Mouse (Mus musculus): ENCODE measurements at regions not wholly inside any gene's neighbourhood (a gene's known extent, or its start where the extent isn't known, plus 50 kb on each side); places are given as distances from the start of the nearest gene placed in this dataset.

DNA sequence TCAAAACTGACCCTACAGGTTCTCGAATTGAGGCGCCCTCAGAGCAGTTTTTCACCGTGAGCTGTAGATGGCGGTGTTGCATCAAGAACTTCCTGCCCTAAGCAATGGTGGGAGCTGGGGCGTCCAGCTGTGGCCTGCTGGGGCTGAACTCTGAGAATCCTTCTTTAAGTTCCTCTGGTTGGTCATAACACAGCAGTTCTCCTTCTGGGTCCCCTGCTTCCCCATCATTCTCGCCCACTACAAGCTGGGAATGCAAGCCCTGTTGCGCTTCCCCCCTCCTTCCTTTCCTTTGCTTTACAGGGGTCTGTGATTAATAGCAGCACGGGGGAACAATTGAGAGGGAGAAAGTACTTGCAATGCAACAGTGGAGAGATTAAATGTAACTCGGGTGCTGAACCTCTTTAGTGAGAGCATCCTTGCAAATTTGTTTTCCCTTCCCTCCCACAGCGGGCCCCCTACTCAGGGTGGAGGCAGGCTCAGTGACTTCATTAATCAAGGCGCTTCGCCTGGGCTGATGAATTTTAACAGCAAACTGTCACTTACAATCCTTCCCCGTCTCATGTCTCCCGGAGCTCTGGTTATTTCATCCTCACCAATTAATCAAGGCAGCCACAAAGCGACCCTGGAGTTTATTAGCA is 794.3 kb upstream of the Api5 start:
- 8% methylated on average over 15 of the region's 15 CpGs for WGBS
- no peak for DNase-seq
- H3K4me3 ChIP-seq (replicated peaks; ENCODE audit: extremely low read depth, low read depth, low read length): no peak overlapping the region
- no peak for TF ChIP-seq POLR2A (IDR thresholded peaks at IDR 0.05; ENCODE audit: borderline replicate concordance, extremely low read depth, low read depth, low read length)
- peak; percentile 25; the same call in 1 of the 2 replicates for TF ChIP-seq CTCF (IDR thresholded peaks at IDR 0.05; ENCODE audit: insufficient read depth, low read length)
- H3K4me1 ChIP-seq (ENCODE audit: control insufficient read depth, insufficient read depth, low read length): no peaks in the 10 kb centered on the region

DNA sequence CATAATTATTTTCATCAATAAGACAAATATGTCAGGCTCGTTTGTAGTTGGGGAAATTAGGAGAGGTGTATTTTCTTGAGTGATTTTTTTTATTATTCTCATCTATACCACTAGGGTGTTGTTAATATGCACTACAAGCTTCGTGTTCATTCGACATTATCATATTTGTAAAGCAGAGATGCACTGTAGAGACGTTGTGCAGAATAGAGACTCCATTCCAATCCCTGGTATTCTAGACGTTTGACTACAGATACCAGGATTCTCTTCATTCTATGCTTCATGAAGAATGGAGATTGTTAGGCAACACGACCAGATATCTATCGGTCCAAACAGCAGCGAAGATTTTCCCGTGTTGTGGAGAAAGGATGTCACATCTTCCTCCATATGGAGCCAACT is 793.8 kb upstream of the Api5 start:
- WGBS: 21% methylated on average over 9 of the region's 9 CpGs
- no peak for DNase-seq
- Histone ChIP-seq H3K4me3 (replicated peaks; ENCODE audit: extremely low read depth, low read depth, low read length) (no peak overlapping the region), H3K4me1 (ENCODE audit: control insufficient read depth, insufficient read depth, low read length) (no peaks in the 10 kb centered on the region)
- TF ChIP-seq POLR2A (IDR thresholded peaks at IDR 0.05; ENCODE audit: borderline replicate concordance, extremely low read depth, low read depth, low read length): no peak
- TF ChIP-seq CTCF (IDR thresholded peaks at IDR 0.05; ENCODE audit: insufficient read depth, low read length): no peak

DNA sequence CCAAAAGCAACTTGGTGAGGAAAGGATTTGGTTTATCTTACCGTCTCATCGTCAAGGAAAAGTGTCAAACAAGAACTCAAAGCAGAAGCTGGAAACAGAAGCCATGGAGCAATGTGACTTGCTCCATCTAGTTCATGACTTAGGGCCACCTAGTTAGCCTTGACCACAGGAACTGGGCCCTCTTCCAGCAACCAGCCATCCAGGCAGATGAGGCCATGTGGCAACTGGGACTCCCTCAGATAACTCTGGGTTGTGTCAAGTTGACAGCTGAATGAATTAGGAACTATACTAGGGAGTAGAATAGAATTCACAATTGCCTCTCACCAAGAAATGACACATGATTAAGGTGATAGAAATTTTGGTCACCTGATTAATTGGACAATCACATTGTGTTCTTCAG is 791.5 kb upstream of the Api5 start:
- Histone ChIP-seq H3K4me1 (ENCODE audit: control insufficient read depth, insufficient read depth, low read length) (no peaks in the 10 kb centered on the region), H3K4me3 (replicated peaks; ENCODE audit: extremely low read depth, low read depth, low read length) (no peak overlapping the region)
- WGBS: 54% methylated on average over 2 of the region's 2 CpGs
- TF ChIP-seq POLR2A (IDR thresholded peaks at IDR 0.05; ENCODE audit: borderline replicate concordance, extremely low read depth, low read depth, low read length) (no peak), CTCF (IDR thresholded peaks at IDR 0.05; ENCODE audit: insufficient read depth, low read length) (no peak)
- DNase-seq: no peak

DNA sequence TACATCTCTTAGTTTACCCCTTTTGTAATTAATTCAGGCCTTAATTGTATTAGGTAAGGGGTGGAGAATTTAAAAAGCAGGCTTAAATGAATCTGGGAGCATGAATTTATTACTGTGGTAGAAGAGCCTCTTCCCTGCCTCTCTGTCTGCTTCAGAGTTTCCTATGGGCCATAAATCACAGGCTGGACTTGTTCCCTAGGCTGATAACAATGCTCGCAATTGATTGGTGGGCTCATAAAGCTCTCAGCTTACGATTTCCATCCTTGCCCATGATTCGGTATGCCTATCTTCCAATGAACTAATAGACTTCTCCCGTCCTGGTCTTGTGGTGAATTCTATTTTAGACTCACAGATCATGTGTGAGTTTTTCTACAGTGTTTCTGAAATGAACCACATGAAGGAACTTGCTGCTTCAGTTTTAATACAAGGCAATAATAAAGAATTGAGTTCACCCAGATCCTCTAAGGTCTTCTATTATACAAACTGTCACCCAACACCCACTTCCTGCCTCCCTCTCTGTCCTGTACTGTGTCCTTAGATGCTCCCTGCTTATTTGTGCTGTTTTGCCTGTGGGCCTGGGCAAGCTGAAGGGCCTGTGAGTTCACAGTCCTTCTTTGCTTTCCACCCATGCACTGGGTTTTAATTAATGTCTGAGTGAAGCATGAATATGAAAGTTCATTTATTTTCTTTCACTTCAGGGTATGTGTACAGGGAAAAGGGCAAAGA is 772.4 kb upstream of the Api5 start:
- Histone ChIP-seq H3K4me3 (replicated peaks; ENCODE audit: extremely low read depth, low read depth, low read length) (no peak overlapping the region), H3K4me1 (ENCODE audit: control insufficient read depth, insufficient read depth, low read length) (no peaks in the 10 kb centered on the region)
- no peak for DNase-seq
- TF ChIP-seq POLR2A (IDR thresholded peaks at IDR 0.05; ENCODE audit: borderline replicate concordance, extremely low read depth, low read depth, low read length) (no peak), CTCF (IDR thresholded peaks at IDR 0.05; ENCODE audit: insufficient read depth, low read length) (no peak)
- 35% methylated on average over 4 of the region's 4 CpGs for WGBS
